Mouse (Mus musculus) spleen, postnatal 4 days (tissue): Measurements from ENCODE around the gene Naaladl2.

Experiments
- DNase-seq, 2 experiments: peaks; one replicate each; pipeline ENCODE4 v3.0.0; 2022; ENCODE audit warnings: low spot score in 2 of 2

The Naaladl2 gene

GRCm38 (mm10) chr3:24942170-24942569 lies 201.9 kb downstream of the Naaladl2 start:
- DNase-seq = no peak

GRCm38 (mm10) chr3:24938507-24939182 lies 205.4 kb downstream of the Naaladl2 start:
- no peak for DNase-seq

- no peak for DNase-seq
Observed at GRCm38 (mm10) chr3:24921811-24922210, 222.2 kb downstream of the Naaladl2 start.

DNA sequence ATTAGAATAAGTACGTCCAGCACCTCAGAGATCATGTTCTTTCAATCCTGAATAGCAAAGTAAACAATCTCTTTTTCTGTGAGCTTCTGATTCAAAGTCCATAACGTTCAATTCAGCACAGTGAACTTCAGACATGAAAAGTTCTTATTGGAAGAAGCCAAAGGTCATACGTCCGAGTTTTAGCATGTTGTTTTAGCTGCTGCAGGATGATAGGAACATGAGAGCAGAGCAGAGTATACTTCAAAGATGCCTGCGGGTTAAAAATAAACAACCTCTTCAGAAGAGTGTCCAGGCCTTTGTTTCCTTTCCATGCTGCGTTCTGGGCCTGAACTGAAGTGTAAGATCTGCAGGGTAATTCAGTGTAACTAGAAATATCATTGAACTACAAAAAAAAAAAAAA lies 222.7 kb downstream of the Naaladl2 start:
- DNase-seq = no peak

- no peak for DNase-seq
Observed at GRCm38 (mm10) chr3:24905425-24905960, 238.6 kb downstream of the Naaladl2 start.

- DNase-seq = peak in 1 of 2 experiments; percentile 54
Observed at GRCm38 (mm10) chr3:24888801-24889200, 255.3 kb downstream of the Naaladl2 start.

GRCm38 (mm10) chr3:24872254-24872653 lies 271.8 kb downstream of the Naaladl2 start:
- no peak for DNase-seq

GRCm38 (mm10) chr3:24852936-24853335 lies 291.1 kb downstream of the Naaladl2 start:
- no peak for DNase-seq

- no peak for DNase-seq
Observed at GRCm38 (mm10) chr3:24796739-24797138, 347.3 kb downstream of the Naaladl2 start.

DNA sequence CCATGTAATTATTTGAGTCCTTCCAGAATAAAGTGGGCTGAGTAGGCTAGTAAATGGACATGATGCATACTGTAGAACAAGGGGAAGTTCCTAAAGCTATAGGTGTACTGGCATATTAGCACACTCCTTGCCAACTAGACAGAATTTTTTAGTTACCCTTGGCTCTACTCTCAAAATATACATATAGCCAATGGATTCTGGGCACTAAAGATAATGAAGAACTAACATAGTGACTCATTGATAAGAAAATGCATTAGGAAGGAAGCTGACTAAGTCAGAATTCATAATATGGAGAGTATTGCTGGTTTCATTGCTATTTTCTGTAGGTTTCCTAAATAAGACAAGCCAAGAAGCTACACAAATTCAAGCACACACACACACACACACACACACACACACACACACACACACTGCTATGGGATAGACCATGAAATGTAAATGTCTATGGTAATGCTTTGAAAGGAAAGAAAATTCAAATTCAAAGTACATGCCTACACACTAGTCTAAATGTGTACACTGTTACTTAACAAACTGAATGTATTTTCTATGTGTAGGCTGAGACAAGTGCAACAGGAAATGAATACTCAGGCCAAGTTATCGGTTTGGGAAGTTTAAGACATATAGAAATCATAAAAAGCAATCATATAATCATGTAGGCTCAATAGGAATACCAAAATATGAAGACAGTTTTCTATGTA lies 356.5 kb downstream of the Naaladl2 start:
- DNase-seq = no peak

GRCm38 (mm10) chr3:24784108-24784507 lies 360.0 kb downstream of the Naaladl2 start:
- DNase-seq = no peak

DNA sequence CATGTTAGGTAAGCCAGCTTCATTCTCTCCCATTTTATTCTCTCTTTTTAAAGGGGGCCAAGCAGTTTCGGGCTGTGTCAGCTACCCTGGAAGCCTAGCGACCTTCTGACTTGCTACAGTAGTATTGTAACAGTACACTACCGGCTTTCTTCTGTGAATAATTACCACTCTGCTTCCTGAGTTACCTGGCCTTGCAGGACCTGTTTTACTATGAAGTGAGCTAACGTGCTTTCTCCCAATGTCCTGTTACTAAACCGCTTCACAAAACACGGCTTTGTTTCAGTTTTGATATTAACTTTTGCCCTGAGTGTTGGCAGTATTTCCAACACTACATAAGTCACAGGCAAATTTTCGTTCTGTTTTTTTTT lies 360.6 kb downstream of the Naaladl2 start:
- no peak for DNase-seq

GRCm38 (mm10) chr3:24782784-24783461 lies 361.1 kb downstream of the Naaladl2 start:
- DNase-seq = no peak

DNA sequence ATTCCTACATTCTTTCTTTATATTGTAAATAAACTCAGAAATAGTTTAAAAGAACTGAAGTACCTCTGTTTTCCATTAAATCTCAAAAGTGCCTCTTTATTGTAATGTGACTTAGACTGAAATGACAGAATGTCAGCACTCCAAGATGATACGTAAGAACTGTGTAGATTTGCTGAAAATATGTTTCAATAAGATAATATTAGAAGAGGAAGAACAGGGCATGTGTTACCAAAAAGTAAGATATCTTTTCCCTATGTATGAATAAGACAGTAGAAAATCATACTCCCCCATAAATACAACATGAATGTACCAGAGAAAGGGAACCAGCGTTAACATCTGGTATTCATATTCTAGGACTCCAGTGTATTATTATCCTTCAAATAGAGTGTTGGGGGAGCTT lies 362.4 kb downstream of the Naaladl2 start:
- no peak for DNase-seq

GRCm38 (mm10) chr3:24778416-24778815 lies 365.6 kb downstream of the Naaladl2 start:
- no peak for DNase-seq

GRCm38 (mm10) chr3:24749055-24749454 lies 395.0 kb downstream of the Naaladl2 start:
- no peak for DNase-seq

GRCm38 (mm10) chr3:24747182-24747856 lies 396.7 kb downstream of the Naaladl2 start:
- no peak for DNase-seq

- no peak for DNase-seq
Observed at GRCm38 (mm10) chr3:24743946-24744345, 400.1 kb downstream of the Naaladl2 start.

DNA sequence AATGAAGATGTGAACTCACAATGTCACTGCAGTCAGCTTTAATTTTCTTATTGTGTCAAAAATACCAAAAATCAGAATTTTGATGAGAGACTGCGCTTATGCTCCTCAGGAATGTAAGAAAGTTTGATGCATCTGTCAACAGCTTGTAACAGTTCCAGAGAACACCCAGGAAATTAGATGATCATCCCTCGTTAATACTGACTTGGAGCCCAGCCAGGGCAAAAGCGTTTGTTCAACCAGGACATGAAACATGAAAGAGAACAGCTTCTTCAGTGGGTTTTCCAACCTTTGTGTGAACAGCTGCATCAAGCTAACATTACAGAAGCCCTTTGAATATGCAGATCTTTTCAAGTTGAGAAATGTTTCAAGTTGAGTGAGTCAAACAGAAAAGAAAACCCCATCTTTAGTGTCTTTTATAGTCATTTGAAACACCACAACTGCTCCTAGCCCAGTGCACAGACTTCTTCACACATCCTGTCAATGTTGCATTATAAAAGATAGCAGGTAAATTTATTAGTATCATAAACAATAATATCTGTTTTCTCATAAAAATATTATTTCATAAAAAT lies 424.8 kb downstream of the Naaladl2 start:
- no peak for DNase-seq

DNA sequence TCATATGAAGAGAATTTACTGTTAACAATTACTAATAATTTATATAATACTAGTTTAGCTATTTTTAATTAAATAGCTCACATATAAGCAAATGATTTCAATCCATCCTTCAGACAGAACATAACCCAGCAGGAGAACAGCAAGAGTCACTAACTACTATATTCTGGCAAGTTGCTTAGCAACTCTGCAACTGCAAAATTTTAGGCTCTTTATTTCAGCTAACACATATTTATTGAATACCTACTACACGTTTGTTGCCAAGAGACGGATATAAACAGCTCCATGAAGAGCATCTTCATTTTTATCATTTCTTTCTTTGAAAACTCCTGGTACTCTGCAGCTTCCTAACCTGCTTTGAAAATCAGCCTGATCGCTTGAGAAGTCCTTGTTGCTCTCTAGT lies 429.3 kb downstream of the Naaladl2 start:
- DNase-seq = no peak

DNA sequence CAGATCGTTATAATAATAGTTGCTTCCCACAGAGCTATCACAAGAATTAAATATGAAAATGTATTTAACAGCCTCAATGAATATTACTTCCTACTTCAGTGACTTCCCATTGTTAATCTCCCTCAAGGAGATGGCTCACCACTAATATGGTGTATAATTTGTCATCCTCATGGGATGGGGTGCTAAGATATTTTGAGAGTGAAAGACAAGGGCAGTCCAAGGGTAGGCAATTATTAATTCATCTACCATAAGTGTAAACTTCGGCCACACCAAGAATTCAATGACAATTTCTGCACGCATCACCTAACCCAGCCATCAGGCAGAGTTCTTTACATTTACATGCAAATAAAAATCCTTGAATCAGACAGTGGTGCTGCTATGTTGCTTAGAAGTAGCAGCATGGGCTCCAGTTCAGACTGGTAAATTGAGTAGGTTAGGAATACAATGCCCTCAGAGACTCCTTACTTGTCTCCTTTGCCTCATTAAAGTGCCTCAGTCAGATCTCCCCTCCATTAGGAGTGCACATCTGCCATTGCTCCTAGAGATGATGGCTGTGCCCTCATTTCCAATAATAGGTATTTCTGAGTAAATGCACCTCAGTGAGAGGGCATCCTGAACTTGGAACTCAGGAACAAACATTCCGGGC lies 438.2 kb downstream of the Naaladl2 start:
- DNase-seq = no peak
